Mouse (Mus musculus) hindbrain, embryonic 13.5 days (tissue): ENCODE measurements around the gene Arhgap8. TPM values are rescaled to one million over a fixed set of nuclear protein-coding genes. Genes with fewer than 3 reads are reported as not detected.
"Not testable (repeated sequence)": the region's sequence is repeated elsewhere in the genome, so short reads cannot be mapped to it uniquely, and the experiment has no call there.

Experiments used
- ATAC-seq: fragments of 200-750 bp; cut with Nextera tagmentation; 2 replicates; pipeline ENCODE4 v1.8.0; 2017; ENCODE audit warnings: moderate TSS enrichment; ENCODE audit not compliant: low FRiP score
- H3K27ac ChIP-seq: fragments of 300-500 bp; sonication (generic); 2 replicates; pipeline ENCODE4 v1.5.1; 2015; ENCODE audit warnings: inconsistent platforms, mild to moderate bottlenecking, moderate library complexity
- H3K27me3 ChIP-seq: fragments of 300-500 bp; sonication (generic); 2 replicates; pipeline ENCODE4 v1.6.1; 2015; ENCODE audit warnings: mild to moderate bottlenecking, inconsistent platforms
- H3K36me3 ChIP-seq: fragments of 300-500 bp; sonication (generic); 2 replicates; pipeline ENCODE4 v1.6.1; 2015; ENCODE audit warnings: mild to moderate bottlenecking, inconsistent platforms
- H3K4me1 ChIP-seq: fragments of 300-500 bp; sonication (generic); replicated peaks from 2 replicates; pipeline ENCODE4 v1.6.1; 2015; ENCODE audit warnings: inconsistent platforms
- H3K4me2 ChIP-seq: fragments of 300-500 bp; sonication (generic); 2 replicates; pipeline ENCODE4 v1.6.1; 2015; ENCODE audit warnings: inconsistent platforms, mild to moderate bottlenecking, moderate library complexity
- H3K4me3 ChIP-seq: fragments of 300-500 bp; sonication (generic); 2 replicates; pipeline ENCODE4 v1.5.1; 2015; ENCODE audit warnings: mild to moderate bottlenecking, inconsistent platforms
- H3K9ac ChIP-seq: fragments of 300-500 bp; sonication (generic); 2 replicates; pipeline ENCODE4 v1.6.1; 2015; ENCODE audit warnings: mild to moderate bottlenecking, inconsistent platforms
- H3K9me3 ChIP-seq: fragments of 300-500 bp; sonication (generic); 2 replicates; pipeline ENCODE4 v1.6.1; 2016; ENCODE audit warnings: inconsistent platforms
- WGBS: fragments of 180-500 bp; shearing (Covaris S2); methylation state at CpG from one replicate; pipeline ENCODE4 v1.1.7; 2015; 5-methylcytosine and 5-hydroxymethylcytosine counted together
- polyA plus RNA-seq: library from polyadenylated mRNA; unstranded; fragments of >200 nt; fragmentation: Nextera tagmentation; extraction: Ambion mirVana; gene quantifications from 2 replicates; pipeline ENCODE4 v1.2.1, GENCODE M21; 2015

Gene Arhgap8
- polyA plus RNA-seq, 1 experiment from 2014 or later: 1.0 TPM

GRCm38 (mm10) chr15:84744308-84744707 lies 24.5 kb downstream of the Arhgap8 start:
- H3K4me3 ChIP-seq: no peak overlapping the region
- ATAC-seq: no peak
- no peak overlapping the region for H3K27ac ChIP-seq
- no peaks in the 10 kb centered on the region for H3K9me3 ChIP-seq
- H3K4me1 ChIP-seq: no peaks in the 10 kb centered on the region
- WGBS: 26% methylated on average over 2 of the region's 2 CpGs
- H3K9ac ChIP-seq: no peak overlapping the region
- H3K27me3 ChIP-seq: 0 out of 2 replicates have a peak, but pooled peaks cover 3% of the 10 kb centered on the region
- H3K4me2 ChIP-seq: no peak overlapping the region
- H3K36me3 ChIP-seq: no peaks in the 10 kb centered on the region

GRCm38 (mm10) chr15:84745831-84746230 lies 26.0 kb downstream of the Arhgap8 start:
- Histone ChIP-seq H3K4me1 (no peaks in the 10 kb centered on the region), H3K27ac (no peak overlapping the region), H3K9me3 (no peaks in the 10 kb centered on the region), H3K4me2 (no peak overlapping the region), H3K9ac (no peak overlapping the region), H3K4me3 (no peak overlapping the region), H3K27me3 (0 out of 2 replicates have a peak, but pooled peaks cover 3% of the 10 kb centered on the region), H3K36me3 (no peaks in the 10 kb centered on the region)
- WGBS: 90% methylated on average over 4 of the region's 4 CpGs
- no peak for ATAC-seq

DNA sequence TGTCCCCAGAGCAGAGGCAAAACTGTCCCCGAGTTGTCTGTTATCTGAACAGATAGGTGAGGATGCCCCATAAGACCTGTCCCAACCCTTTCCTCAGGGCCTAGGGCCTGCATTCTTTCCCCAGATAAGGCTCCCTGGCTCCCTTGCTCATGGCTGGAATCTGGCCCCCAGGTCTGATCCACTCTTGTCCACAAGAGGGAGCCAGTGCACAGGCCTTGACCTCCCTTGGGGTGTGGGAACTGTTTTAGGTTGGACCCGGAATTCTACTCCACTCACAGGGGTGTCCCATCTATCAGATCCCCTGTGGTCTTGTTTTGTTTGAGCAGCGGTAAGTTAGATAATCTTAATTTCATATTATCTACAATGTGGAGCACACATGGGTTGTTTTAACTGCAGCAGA lies 35.1 kb downstream of the Arhgap8 start:
- Histone ChIP-seq H3K4me2 (no peak overlapping the region), H3K9ac (no peak overlapping the region), H3K4me1 (peaks cover 30% of the 10 kb centered on the region), H3K36me3 (no peaks in the 10 kb centered on the region), H3K9me3 (no peaks in the 10 kb centered on the region), H3K4me3 (no peak overlapping the region), H3K27me3 (peaks cover 15% of the 10 kb centered on the region), H3K27ac (no peak overlapping the region)
- WGBS: 16% methylated on average over 3 of the region's 3 CpGs
- peak; percentile 53; the same call in 1 of the 2 replicates for ATAC-seq

- Histone ChIP-seq H3K4me3 (peak overlapping the region; percentile 34), H3K36me3 (no peaks in the 10 kb centered on the region), H3K9ac (peak overlapping the region; percentile 64), H3K27ac (peak overlapping the region; percentile 77), H3K4me1 (peaks cover 37% of the 10 kb centered on the region), H3K9me3 (no peaks in the 10 kb centered on the region), H3K27me3 (peaks cover 15% of the 10 kb centered on the region), H3K4me2 (peak overlapping the region; percentile 63)
- ATAC-seq: peak; percentile 52
- under 1% methylated on average over 19 of the region's 22 CpGs for WGBS
Measured at GRCm38 (mm10) chr15:84756426-84756825, 36.6 kb downstream of the Arhgap8 start.

DNA sequence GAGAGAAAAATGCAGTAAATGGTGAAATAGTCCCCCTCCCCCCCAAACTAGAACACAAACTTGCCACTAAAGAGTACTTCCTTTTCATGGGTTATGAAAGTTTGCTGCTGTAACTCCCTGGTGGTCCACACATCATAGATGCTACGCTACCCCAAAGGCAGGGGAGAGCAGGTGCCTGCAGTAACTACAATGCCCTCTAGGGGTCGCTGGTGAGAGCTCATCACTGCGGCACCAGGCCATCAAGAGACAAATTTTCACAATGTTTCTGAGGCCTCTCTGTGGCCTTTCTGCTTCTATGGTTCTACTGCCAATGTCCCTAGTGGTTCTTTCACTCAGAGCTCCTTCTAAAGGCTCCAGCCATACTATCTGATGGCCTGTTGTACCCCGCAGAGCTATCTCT lies 38.6 kb downstream of the Arhgap8 start:
- Histone ChIP-seq H3K9ac (no peak overlapping the region), H3K4me2 (no peak overlapping the region), H3K27me3 (peaks cover 15% of the 10 kb centered on the region), H3K4me1 (peaks cover 49% of the 10 kb centered on the region), H3K9me3 (no peaks in the 10 kb centered on the region), H3K27ac (no peak overlapping the region), H3K4me3 (no peak overlapping the region), H3K36me3 (no peaks in the 10 kb centered on the region)
- ATAC-seq: no peak
- WGBS: 30% methylated on average over 4 of the region's 4 CpGs

DNA sequence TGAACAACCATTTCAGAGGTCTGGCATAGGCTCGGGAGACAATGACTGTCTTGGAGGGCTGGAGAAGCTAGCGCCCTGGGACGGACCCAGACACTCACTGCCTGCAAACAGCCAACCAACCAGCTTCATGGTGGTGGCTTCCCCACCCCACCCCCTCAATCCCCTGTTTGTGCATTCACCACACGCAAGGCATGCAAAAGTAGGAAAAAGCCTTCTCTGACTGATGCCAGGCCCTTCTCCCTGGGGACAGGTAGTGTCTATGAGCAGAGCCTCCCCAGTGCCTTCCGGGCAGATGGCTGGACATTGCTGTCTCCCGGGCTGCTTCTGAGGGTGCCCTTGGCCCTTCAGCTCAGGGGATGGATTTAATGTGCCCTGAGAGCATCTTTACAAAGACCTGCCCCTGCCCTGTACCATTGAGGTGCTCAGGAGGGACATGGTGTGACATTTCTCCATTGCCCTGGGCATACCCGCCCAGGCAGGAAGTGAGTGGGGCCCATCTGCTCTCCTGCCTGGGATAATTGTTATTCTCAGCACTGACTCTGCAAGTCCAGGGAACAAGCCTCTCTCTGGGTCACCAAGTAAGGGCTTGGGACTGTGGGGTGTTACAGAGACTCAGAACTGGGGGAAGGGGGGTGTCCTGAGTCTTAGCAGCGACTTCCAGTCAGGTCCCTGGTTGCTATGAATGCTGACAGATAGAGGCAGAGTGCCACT lies 43.0 kb downstream of the Arhgap8 start:
- Histone ChIP-seq H3K4me3 (no peak overlapping the region), H3K27me3 (peaks cover 4% of the 10 kb centered on the region; the same call in 1 of the 2 replicates), H3K9ac (0 out of 2 replicates have a peak overlapping the region, but pooled peaks have one; percentile 35), H3K36me3 (no peaks in the 10 kb centered on the region), H3K27ac (peak overlapping the region; percentile 72), H3K9me3 (no peaks in the 10 kb centered on the region), H3K4me1 (peaks cover 27% of the 10 kb centered on the region), H3K4me2 (no peak overlapping the region)
- 38% methylated on average over 8 of the region's 8 CpGs for WGBS
- peak; percentile 57 for ATAC-seq

DNA sequence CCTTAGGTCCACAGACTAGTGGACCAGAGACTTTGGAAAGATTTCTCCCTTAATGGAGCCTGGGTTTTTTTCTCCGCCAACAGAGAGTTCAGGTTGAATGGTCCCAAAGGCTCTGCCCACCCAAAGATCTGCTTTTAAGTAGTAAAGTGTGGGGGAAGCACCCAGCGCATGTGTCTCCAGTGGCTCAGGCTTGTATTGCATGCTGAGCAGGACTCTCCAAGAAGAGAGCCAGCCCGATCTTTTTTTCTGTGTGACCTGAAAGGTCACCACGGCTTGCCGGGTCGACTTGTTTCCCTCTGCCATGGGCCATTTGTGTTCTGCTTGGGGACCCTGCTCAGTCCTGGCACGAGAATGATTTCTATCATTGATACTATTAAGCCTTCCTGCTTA lies 43.6 kb downstream of the Arhgap8 start:
- peak overlapping the region; percentile 72 for H3K27ac ChIP-seq
- peaks cover 25% of the 10 kb centered on the region for H3K4me1 ChIP-seq
- 14% methylated on average over 7 of the region's 7 CpGs for WGBS
- H3K4me2 ChIP-seq: no peak overlapping the region
- no peaks in the 10 kb centered on the region for H3K36me3 ChIP-seq
- H3K9me3 ChIP-seq: no peaks in the 10 kb centered on the region
- no peaks in the 10 kb centered on the region for H3K27me3 ChIP-seq
- no peak overlapping the region for H3K4me3 ChIP-seq
- 0 out of 2 replicates have a peak overlapping the region, but pooled peaks have one; percentile 35 for H3K9ac ChIP-seq
- no peak for ATAC-seq

- no peaks in the 10 kb centered on the region for H3K36me3 ChIP-seq
- H3K4me1 ChIP-seq: peaks cover 23% of the 10 kb centered on the region
- H3K9ac ChIP-seq: no peak overlapping the region
- no peaks in the 10 kb centered on the region for H3K27me3 ChIP-seq
- H3K9me3 ChIP-seq: no peaks in the 10 kb centered on the region
- H3K27ac ChIP-seq: no peak overlapping the region
- no peak for ATAC-seq
- H3K4me3 ChIP-seq: no peak overlapping the region
- no peak overlapping the region for H3K4me2 ChIP-seq
- WGBS: 45% methylated on average over 10 of the region's 10 CpGs
Measured at GRCm38 (mm10) chr15:84766621-84767020, 46.8 kb downstream of the Arhgap8 start.

- H3K9me3 ChIP-seq, H3K4me2 ChIP-seq, H3K27ac ChIP-seq, H3K36me3 ChIP-seq, H3K9ac ChIP-seq, H3K27me3 ChIP-seq, H3K4me3 ChIP-seq, ATAC-seq: not testable (repeated sequence)
- 85% methylated on average over 4 of the region's 4 CpGs for WGBS
- peaks cover 27% of the 10 kb centered on the region for H3K4me1 ChIP-seq
Measured at GRCm38 (mm10) chr15:84768531-84768930, 48.7 kb downstream of the Arhgap8 start.

DNA sequence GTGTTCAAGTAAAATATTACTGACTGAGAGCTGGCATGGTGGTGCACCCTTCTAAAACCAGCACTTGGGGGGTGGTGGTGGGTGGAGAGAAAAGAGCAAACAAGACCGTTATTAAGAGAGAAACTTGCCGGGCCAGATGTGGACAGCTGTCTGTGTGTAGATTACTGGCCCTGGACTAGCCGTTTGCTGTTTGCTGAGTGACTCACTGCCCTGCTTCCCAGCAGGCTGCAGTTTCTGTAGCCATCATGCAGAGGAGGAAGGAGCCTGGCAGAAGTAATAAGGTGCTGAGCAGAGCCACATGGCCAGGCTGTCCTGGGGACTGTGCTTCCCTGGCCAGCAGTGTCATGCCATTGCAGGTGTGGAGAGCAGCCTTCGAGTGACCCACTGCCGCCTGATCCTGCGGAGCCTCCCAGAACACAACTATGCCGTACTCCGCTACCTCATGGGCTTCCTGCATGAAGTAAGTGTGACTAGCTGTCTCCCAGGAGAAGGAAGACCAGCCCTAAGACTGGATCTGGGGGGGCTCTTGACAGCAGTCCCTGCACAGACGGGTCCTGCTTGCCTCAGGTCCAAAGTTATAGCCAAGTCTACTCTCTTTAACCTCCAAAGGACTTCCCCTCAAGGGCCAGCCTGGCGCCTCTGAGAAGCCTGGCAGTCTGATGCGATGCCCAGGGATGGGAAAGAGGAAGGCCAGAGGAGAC lies 49.9 kb downstream of the Arhgap8 start:
- Histone ChIP-seq H3K9ac (no peak overlapping the region), H3K9me3 (no peaks in the 10 kb centered on the region), H3K4me2 (no peak overlapping the region), H3K27ac (no peak overlapping the region), H3K4me3 (no peak overlapping the region), H3K36me3 (no peaks in the 10 kb centered on the region), H3K27me3 (no peaks in the 10 kb centered on the region), H3K4me1 (peaks cover 34% of the 10 kb centered on the region)
- 85% methylated on average over 11 of the region's 11 CpGs for WGBS
- ATAC-seq: no peak

GRCm38 (mm10) chr15:84772191-84773111 lies 52.6 kb downstream of the Arhgap8 start:
- Histone ChIP-seq H3K9ac (no peak overlapping the region), H3K4me1 (peaks cover 53% of the 10 kb centered on the region), H3K36me3 (no peaks in the 10 kb centered on the region), H3K27me3 (no peaks in the 10 kb centered on the region), H3K9me3 (no peaks in the 10 kb centered on the region), H3K4me2 (no peak overlapping the region), H3K27ac (no peak overlapping the region), H3K4me3 (no peak overlapping the region)
- no peak for ATAC-seq
- 79% methylated on average over 21 of the region's 21 CpGs for WGBS
